Mouse (Mus musculus): ENCODE measurements around the gene Emc9.

Gene Emc9

DNA sequence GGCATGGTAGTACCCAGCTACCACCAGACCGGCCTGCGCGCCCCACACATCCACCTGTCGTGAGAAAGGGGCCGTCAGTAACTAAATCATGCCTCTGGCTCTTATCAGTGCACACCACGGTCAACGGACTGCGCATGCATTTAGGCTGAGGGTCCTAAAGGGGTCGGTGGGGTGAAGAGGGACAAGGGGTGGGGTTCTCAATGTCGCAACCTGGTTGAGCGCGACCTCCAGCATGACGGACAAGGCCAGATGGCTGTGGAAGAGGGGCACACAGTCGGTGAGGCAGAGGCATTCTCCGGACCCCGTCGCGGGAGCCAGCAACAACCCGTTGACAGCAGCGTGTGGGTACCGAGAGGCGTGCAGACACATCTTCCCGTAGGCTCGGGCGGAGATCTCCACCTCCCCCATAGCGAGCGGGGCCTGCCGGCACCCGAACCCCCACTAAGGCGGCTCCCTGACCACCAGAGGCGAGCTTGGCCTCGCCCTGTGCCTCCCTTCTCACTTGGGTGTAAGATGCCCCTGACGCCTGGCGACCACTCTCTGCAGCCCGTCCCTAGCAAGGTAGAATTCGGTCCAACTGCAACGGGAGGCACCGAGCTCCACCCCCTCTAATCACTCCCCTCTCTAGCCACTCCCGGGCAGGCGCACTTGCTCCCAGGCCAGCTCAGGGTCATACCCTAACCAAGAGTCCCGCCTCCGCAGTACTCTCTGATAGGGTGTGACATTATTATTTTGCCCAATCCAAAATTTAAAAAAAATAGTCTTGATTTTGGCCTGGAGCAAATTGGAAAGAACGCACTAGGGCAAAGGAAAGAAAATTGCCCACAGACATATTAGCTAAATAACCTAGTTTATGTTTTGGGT lies at the start of gene Emc9:
TSS of gene Emc9 (minus strand) at position 601 of the 864 bp plus-strand sequence.
- DNase-seq (ENCODE audit: low read depth), result peak; percentile 89

DNA sequence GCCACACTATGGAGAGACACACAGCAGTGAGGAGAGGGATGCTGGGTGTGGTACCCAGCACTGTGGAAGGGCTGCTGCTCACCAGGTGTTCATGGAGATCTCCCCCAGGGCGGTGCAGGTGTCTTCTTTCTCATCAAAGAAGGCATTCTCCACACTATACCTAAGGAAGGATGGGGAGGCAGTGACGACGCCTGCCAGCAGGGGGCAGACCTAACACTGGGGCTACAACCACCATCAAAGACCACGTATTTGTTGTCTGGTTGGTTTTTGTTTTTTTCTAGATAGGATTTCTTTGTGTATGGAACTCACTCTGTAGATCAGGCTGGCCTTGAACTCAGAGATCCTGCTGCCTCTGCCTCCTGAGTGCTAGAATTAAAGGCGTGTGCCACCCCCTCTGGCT lies 44.2 kb upstream of the Emc9 start:
- peak; percentile 83 for DNase-seq (ENCODE audit: low read depth)

DNA sequence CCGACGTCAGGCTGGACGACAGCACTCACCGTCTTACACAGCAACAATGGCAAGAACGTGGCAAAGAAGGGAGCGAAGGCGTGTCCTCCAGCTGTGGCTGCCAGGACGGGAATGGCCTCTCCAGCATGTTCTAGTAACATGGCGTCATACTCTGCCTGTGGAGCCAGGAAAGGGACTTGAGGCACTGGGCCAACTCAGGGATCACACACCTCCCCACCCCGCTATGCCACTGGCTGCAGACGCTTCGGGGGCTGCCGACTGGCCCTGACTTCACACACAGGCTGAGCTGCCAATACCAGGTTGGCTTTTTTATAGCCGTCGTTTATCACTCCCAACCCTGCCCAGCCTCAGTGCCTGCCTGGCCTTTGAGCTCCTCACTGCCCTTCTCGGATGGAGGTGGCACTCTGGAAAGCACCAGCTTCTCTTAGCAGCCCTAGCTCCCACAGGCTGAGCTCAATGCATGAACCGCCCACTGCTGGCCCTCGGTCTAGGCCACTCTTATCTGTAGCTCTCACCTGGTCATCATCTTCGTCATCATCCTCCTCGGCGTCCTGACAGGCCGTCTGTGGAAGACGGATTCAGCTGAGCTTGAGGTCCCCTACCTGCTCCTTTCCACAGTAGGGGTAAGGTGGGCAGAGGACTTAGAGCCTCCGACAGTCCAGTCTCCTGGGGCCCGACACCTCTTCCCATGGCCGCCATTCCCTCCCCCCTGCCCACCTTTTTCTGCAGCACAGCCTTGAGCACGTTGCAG lies 43.1 kb upstream of the Emc9 start:
- no peak for DNase-seq (ENCODE audit: low read depth)

DNA sequence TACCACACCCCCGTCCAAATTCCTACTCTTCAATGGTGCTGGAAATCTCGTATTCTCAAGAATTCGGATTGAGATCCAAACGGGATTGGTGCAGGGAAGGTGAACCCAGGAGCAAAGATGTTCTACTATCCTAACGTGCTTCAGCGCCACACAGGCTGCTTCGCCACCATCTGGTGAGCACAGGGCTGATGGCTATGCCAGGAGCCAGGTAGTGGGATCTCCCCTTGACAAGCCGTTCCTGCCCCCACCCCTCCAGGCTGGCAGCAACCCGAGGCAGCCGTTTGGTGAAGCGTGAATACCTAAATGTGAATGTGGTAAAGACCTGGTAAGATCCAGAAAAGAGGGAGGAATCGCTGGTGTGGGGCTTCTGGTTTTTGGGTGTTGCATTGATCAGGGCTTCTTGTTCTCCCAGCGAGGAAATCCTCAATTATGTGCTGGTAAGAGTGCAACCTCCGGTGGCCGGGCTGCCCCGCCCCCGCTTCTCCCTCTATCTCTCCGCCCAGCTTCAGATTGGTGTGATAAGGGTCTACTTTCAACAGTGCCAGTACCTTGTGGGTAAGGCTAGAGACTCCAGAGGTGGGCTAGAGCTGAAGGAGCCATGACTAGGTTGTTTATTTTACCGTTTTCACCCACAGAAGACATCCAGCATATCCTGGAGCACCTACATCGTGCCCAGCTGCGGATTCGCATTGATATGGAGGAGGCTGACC lies 33.5 kb upstream of the Emc9 start:
- peak; percentile 47 for DNase-seq (ENCODE audit: low read depth)

DNA sequence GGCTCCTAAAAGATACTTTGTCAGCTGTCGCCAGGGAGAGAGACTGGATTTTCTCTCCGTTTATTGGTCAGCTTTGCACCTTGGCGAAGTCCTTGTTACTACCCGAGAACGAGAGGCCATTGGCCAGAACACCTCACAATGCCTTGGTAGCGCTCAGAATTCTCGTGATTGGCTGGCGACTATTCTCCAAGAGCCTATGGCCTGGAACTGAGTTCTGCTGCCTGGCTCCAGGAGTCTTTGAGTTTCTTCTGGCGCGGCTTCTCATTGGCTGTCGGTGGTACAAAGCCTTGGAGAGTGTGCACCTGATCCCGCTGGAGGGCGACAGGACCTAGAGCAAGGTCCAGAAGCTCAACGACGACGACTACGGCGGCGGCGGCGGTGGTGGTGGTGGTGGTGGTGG lies 32.7 kb upstream of the Emc9 start, which contains the start of gene Rec8:
TSS of gene Rec8 (plus strand) at position 216 of the 400 bp plus-strand sequence.
- peak; percentile 65 for DNase-seq (ENCODE audit: low read depth)

DNA sequence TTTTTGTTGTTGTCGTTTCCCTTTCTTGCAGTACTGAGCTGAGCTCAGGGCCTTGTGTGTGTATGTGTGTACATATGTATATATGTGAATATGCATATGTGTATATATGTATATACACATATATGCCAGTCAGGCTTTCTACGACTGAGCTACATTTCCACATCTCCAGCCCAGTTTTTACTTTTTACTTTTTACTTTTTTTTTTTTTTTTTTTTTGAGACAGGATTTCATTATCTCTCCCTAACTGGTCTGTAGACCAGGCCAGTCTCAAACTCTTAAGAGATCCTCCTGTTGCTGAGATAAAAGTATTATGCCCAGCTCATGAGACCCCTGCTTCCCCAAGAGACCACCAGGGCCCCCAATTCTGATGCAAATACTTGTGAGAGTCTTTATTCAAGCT lies 31.7 kb upstream of the Emc9 start:
- no peak for DNase-seq (ENCODE audit: low read depth)

DNA sequence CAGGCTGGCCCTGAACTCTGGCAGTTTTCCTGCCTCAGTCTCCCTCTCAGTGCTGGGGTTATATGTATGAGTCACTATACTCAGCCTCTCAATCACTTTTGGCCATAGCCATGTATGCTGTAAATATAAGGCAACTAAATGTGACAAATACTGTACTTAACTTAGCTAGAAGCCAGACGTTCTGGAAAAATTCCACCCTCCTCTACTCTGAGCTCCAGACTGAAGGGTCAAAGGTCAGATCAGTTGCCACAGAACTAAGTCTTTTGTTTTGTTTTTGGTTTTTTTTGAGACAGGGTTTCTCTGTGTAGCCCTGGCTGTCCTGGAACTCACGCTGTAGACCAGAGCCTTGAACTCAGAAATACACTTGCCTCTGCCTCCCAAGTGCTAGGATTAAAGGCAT lies 30.8 kb upstream of the Emc9 start:
- DNase-seq (ENCODE audit: low read depth), result no peak

DNA sequence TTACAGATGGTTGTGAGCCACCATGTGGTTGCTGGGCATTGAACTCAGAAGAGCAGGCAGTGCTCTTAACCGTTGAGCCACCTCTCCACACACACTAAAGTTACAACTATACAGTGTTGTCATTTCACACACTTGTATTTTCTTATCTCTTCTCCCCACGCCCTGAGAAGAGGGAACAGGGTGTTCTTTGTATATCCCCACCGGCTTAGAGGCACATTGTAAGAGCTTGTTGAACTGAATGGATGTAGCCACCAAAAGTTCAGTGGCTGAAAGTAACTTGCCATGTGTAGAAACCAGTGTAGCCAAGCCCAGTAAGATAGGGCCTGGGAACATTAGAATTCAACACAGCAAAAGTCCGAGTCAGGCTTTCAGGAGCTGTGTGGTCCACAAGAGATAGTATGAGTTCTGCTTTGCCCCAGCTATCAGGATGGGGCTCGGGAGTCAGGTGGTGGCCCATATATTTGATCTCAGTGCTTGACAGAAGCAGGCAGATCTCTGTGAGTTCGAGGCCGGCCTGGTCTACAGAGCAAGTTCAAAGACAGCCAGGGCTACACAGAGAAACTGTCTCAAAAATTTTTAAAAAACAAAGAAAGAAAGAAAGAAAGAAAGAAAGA lies 29.6 kb upstream of the Emc9 start:
- no peak for DNase-seq (ENCODE audit: low read depth)

DNA sequence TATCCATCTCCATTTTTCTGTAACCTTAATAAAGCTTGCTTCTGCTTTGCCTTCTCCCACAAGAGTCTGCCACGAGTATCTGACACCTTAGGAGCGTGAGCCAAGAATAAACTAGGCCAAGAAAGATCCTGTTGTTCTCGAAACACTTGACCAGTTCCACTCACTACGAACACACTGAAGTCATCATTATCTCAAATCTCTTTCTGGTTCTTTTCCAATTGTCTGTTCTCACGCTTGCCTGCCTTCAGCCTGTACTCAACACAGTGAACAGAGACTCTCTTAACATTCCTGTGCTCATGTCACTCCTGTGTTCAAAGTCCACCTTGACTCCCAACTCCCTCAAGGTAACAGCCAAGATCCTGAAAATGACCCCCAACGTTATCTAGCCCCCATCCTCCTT lies 28.2 kb upstream of the Emc9 start:
- DNase-seq (ENCODE audit: low read depth), result no peak

DNA sequence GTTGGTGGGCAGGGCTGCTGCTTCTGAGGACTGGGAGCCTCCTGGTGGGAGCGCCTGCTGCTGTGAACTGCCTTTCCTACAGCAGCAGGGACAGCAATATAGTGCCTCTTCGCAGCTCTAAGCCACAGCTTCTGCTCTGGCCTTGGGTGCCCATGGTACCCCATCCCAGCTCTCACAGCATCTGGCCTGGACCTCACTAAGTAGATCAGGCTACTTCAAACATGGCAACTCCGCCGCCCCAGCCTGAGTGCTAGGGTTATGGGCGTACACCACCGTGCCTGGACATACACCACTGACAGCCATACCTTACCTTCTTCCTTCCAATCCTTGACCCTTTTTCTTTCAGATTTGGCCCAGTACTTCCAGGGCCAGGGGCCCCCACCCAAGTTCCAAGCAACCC lies 23.2 kb upstream of the Emc9 start:
- DNase-seq (ENCODE audit: low read depth), result no peak

DNA sequence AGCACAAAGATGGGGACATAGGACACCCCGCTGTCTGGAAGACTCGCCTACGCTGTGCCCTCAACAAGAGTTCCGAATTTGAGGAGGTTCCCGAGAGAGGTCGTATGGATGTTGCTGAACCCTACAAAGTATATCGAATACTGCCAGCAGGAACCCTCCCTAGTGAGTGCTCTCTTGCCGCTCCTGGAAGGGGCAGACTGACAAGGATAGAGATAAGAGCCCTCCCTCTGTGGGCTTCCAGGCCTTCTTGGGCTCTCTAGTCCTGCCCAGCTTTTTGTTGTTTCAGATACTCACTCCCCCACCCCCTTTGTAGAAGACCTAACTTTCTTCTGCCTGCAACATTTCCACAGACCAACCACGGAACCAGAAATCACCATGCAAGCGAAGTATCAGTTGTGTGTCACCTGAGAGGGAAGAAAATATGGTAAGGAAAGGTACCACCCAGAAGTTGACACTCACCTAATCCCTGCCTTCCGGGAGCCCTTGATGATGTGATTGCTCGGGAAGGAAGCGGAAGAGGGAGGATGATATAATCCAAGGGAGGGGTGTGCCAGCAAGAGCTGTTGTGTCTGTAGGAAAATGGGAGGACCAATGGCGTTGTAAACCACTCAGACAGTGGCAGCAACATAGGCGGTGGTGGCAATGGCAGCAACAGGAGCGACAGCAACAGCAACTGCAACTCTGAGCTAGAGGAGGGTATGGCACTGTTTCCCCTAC lies 20.8 kb upstream of the Emc9 start:
- no peak for DNase-seq (ENCODE audit: low read depth)

DNA sequence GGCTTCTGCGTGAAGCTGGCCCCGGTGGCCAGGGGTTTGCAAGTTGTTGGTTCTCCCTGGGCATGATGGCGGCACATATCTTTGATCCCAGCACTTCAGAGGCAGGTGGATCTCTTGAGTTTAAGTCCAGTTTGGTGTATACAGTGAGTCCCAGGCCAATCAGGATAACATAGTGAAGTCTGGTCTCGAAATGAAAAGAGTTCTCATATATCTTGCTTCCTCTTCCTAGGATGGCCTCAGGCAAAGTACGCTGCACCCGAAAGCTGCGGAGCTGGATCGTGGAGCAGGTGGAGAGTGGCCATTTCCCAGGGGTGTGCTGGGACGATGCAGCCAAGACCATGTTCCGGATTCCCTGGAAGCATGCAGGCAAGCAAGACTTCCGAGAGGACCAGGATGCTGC lies 19.7 kb upstream of the Emc9 start:
- peak; percentile 62 for DNase-seq (ENCODE audit: low read depth)

DNA sequence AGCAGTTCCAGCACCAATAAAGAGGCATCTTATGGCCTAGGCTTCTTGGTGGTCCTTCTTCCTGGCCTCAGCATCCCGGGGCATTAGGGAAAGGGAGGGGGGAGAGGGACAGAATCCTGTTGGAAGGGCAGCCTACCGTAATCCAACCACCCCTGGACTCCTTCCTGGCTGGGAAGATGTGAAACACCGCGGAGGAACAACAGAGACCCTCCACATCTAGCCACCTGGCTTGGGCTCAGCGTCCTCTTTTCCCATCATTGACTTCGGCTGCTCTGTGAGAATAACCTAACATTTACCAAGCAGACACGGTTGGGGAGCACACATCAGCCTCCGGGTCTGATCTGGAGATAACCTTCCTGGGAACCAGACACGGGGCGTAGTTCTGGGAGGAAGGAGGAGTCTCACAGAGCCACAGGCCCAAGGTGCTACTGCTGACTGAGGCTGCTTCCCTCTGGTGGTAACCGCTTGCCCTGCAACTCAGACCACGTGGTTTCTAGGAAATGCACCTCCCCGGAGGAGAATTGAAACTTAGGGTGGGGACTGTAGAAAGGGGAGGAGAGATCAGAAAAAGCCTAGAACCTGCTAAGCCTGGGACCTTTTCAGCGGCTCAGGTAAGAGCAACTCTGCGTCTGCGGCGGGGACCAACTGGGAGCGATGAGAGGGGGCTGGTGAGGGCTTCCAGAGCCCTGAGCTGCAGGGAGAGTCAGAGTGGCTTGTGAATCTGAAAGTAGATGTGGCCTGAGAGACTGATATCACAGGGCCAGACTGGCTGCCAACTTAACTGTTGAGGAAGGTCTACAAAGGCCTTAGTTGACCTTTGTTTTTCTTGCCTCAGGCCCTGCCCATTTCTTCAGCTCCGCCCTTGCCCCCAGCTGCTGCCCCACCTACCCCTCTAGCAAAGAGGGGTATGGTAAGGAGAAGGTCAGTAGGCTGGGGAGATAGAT lies 18.8 kb upstream of the Emc9 start:
- peak; percentile 99 for DNase-seq (ENCODE audit: low read depth)

DNA sequence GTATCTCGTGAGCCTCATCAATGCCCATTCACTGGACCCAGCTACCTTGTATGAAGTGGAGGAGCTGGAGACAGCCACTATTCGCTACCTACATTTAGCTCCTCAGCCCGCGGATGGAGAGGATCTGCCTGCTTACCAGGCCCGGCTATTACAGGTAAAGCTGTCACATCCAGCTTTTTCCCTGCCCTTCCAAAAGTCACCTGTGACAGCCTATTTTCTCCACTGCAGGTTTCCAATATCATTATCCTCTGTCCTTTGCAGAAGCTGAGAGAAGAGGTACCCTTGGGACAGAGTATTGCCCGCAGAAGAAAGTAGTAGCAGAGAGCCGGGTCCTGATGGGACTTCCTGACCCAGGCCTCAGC lies 18.1 kb upstream of the Emc9 start, which contains the start of gene Irf9:
TSS of gene Irf9 (plus strand) at position 301 of the 362 bp plus-strand sequence.
- DNase-seq (ENCODE audit: low read depth), result no peak

DNA sequence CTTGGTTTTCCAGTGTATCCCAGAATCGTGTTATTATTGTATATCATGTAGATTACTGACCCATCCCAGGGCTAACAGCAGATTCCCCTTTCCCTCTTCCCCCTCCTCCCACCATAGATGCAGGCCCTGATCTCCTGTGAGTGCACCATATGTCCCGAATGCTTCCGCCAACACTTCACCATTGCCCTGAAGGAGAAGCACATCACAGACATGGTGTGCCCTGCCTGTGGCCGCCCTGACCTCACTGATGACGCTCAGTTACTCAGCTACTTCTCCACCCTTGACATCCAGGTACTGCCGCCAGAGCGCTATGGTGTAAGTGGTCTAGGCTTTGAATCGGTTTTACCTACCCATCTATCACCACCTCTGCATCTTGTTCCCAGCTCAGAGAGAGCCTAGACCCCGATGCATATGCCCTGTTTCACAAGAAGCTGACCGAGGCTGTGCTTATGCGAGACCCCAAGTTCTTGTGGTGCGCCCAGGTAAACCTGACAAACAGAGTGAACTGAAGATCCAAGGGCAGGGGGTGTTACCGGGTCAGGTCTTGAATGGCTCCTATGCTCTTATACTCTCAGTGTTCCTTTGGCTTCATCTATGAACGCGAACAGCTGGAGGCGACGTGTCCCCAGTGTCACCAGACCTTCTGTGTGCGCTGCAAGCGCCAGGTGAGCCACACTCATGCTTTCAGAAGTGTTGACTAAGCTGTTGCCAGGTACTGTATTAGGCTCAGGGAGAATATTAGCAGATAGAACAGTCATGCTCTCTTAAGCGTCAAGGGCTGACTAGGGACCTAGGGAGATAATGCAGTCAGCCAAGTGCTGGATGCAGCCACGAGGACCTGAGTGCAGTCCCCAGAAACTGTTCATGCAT lies 13.7 kb upstream of the Emc9 start:
- DNase-seq (ENCODE audit: low read depth), result no peak

DNA sequence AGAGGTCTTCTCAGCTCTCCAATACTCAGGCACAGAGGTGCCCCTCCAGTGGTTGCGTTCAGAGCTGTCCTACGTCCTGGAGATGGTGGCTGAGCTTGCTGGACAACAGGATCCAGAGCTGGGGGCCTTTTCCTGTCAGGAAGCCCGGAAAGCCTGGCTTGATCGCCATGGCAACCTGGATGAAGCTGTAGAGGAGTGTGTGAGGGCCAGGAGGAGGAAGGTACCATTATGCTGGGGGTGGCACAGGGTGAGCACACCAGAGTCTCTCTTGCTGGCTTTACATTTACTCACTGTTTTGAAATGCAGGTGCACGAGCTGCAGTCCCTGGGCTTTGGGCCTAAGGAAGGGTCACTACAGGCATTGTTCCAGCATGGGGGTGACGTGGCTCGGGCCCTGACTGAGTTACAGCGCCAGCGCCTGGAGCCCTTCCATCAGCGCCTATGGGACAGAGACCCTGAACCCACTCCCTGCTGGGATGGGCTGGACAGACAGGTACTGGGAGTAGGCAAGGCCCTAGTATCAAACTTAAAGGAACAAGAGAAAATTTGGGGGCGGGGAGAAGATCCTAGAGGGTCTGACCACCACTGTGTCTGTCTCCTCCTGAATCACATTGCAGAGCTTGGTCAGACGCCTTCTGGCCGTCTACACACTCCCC lies 11.1 kb upstream of the Emc9 start:
- DNase-seq (ENCODE audit: low read depth), result no peak

DNA sequence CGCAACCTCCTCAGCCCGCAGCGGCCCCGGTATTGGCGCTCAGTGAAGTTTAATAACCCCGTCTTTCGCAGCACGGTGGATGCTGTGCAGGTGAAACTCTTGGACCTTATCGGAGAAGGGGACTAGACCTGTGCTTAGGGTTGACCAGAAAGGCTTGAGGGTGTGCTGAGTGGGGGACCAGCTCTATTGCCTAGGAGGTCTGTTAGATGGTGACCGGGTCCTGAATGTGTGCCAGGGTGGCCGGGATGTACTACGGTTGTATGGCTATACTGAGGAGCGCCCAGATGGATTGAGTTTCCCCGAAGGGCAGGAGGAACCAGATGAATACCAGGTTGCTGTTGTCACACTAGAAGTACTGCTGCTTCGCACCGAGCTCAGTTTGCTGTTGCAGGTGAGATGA lies 7.1 kb upstream of the Emc9 start:
- DNase-seq (ENCODE audit: low read depth), result no peak

DNA sequence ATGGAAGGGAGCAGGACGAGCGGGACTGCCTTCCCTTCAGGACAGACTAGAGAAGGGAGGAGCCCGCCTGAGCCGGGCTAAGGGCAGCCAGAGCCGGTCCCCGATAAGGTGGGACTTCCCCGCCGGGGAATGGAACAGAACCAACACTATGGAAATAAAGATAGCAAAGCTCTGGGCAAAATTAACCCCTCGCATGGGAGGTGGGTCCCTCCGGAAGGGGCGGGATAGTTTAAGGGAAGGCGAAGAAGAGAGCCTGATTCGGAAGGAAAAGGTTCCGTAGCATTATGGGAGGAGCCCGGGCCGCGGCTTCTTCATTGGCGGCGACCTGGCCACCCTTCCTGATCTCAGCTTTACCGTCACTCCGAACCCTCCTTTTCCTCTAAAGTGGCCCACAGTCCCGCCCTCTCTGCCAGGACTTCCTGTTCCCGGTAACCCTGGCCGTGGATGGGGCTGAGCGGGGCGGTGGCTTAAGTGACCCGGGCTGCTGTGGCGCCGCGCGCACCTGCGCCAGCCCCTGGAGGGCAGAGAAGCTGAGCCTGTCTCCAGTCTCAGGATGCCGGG lies 6.3 kb upstream of the Emc9 start, which contains the start of gene Rnf31:
TSS of gene Rnf31 (plus strand) at position 378 of the 561 bp plus-strand sequence.
- DNase-seq (ENCODE audit: low read depth), result peak; percentile 97

Data from induced T-regulatory cell, adult 2 months (primary cell).